Mouse (Mus musculus) midbrain, postnatal 0 days (tissue): Measurements from ENCODE around the gene Zfp446. TPM values are rescaled to one million over a fixed set of nuclear protein-coding genes. Genes with fewer than 3 reads are reported as not detected.

Experiments
- ATAC-seq: fragments of 200-750 bp; cut with Nextera tagmentation; 2 replicates; pipeline ENCODE4 v1.8.0; 2017; ENCODE audit warnings: moderate number of reproducible peaks, mild to moderate bottlenecking, moderate TSS enrichment, moderate library complexity; ENCODE audit not compliant: low FRiP score
- DNase-seq: peaks from one replicate; pipeline ENCODE4 v3.0.0-alpha.2; 2015; ENCODE audit warnings: low spot score
- H3K27ac ChIP-seq: fragments of 300-500 bp; sonication (generic); 2 replicates; pipeline ENCODE4 v1.5.1; 2014; ENCODE audit warnings: low read depth, mild to moderate bottlenecking, low read length, mixed read lengths
- H3K27me3 ChIP-seq: fragments of 300-500 bp; sonication (generic); 2 replicates; pipeline ENCODE4 v1.6.1; 2014; ENCODE audit warnings: low read length, control low read depth, mixed read lengths; ENCODE audit not compliant: insufficient read depth
- H3K36me3 ChIP-seq: fragments of 300-500 bp; sonication (generic); 2 replicates; pipeline ENCODE4 v1.6.1; 2014; ENCODE audit warnings: low read length, control low read depth, mixed read lengths; ENCODE audit not compliant: insufficient read depth
- H3K4me1 ChIP-seq: fragments of 300-500 bp; sonication (generic); 2 replicates; pipeline ENCODE4 v1.6.1; 2014; ENCODE audit warnings: mild to moderate bottlenecking, control low read depth, antibody characterized with exemption, low read length, mixed read lengths; ENCODE audit not compliant: insufficient read depth
- H3K4me2 ChIP-seq: fragments of 300-500 bp; sonication (generic); 2 replicates; pipeline ENCODE4 v1.6.1; 2014; ENCODE audit warnings: low read depth, mild to moderate bottlenecking, low read length, mixed read lengths; ENCODE audit not compliant: poor library complexity, severe bottlenecking
- H3K4me3 ChIP-seq: fragments of 300-500 bp; sonication (generic); 2 replicates; pipeline ENCODE4 v1.5.1; 2014; ENCODE audit warnings: low read depth, mild to moderate bottlenecking, low read length, moderate library complexity
- H3K9ac ChIP-seq: fragments of 300-500 bp; sonication (generic); replicated peaks from 2 replicates; pipeline ENCODE4 v1.6.1; 2014; ENCODE audit warnings: mild to moderate bottlenecking, low read length, moderate library complexity, mixed read lengths; ENCODE audit not compliant: poor library complexity, severe bottlenecking
- H3K9me3 ChIP-seq: fragments of 300-500 bp; sonication (generic); 2 replicates; pipeline ENCODE4 v1.6.1; 2016; ENCODE audit warnings: low read length, control low read depth
- CTCF ChIP-seq: IDR thresholded peaks from 2 replicates; pipeline ENCODE4 v1.5.1; 2016; ENCODE audit warnings: antibody characterized with exemption, mild to moderate bottlenecking
- WGBS: fragments of 180-500 bp; shearing (Covaris S2); extraction: QIAGEN DNeasy Blood & Tissue Kit; methylation state at CpG from one replicate; pipeline ENCODE4 v1.1.7; 2014; 5-methylcytosine and 5-hydroxymethylcytosine counted together
- polyA plus RNA-seq: library from polyadenylated mRNA; unstranded; fragments of >200 nt; fragmentation: Nextera tagmentation; extraction: Ambion mirVana; gene quantifications from 2 replicates; pipeline ENCODE4 v1.2.1, GENCODE M21; 2015
- total RNA-seq: library from RNA; depleted of rRNA; stranded (reverse); fragments of >200 nt; gene quantifications from 2 replicates; pipeline ENCODE4 v1.2.3, GENCODE M21; 2014

Zfp446 gene
- total and polyA plus RNA-seq, 2 experiments from 2014 or later = 8.9 to 11.9 TPM

GRCm38 (mm10) chr7:13023928-13024731 is 46.5 kb downstream of the Zfp446 start:
- H3K4me3 ChIP-seq = peak overlapping the region; percentile 85
- WGBS = under 1% methylated on average over 78 of the region's 95 CpGs

GRCm38 (mm10) chr7:13024805-13025204 is 47.2 kb downstream of the Zfp446 start:
- peak; percentile 53; the same call in 1 of the 2 replicates for TF ChIP-seq CTCF
- peak overlapping the region; percentile 96 for H3K4me2 ChIP-seq
- under 1% methylated on average over 38 of the region's 44 CpGs for WGBS
- H3K27ac ChIP-seq = peak overlapping the region; percentile 99
- ATAC-seq = peak; percentile 67
- peak; percentile 85 for DNase-seq
- H3K4me1 ChIP-seq = peaks cover 5% of the 10 kb centered on the region; the same call in 1 of the 2 replicates
- H3K4me3 ChIP-seq = peak overlapping the region; percentile 85
- H3K9ac ChIP-seq = peak overlapping the region; percentile 93
- H3K9me3 ChIP-seq = no peaks in the 10 kb centered on the region
- peaks cover 33% of the 10 kb centered on the region for H3K36me3 ChIP-seq
- no peaks in the 10 kb centered on the region for H3K27me3 ChIP-seq

More at GRCm38 (mm10) chr7:13023928-13024731, 46.5 kb downstream of the Zfp446 start:
- peak; percentile 28 for TF ChIP-seq CTCF
- DNase-seq (peak; percentile 97), ATAC-seq (peak; percentile 92)
- H3K4me2 ChIP-seq = peak overlapping the region; percentile 96
- H3K4me1 ChIP-seq = peaks cover 5% of the 10 kb centered on the region; the same call in 1 of the 2 replicates
- peaks cover 26% of the 10 kb centered on the region for H3K36me3 ChIP-seq
- peak overlapping the region; percentile 93 for H3K9ac ChIP-seq
- H3K27me3 ChIP-seq = no peaks in the 10 kb centered on the region
- no peaks in the 10 kb centered on the region for H3K9me3 ChIP-seq
- peak overlapping the region; percentile 99 for H3K27ac ChIP-seq

- Histone ChIP-seq H3K4me3 (peak overlapping the region; percentile 85), H3K27ac (peak overlapping the region; percentile 99), H3K4me1 (peaks cover 5% of the 10 kb centered on the region; the same call in 1 of the 2 replicates), H3K9ac (peak overlapping the region; percentile 93), H3K4me2 (peak overlapping the region; percentile 96), H3K9me3 (no peaks in the 10 kb centered on the region), H3K36me3 (peaks cover 41% of the 10 kb centered on the region), H3K27me3 (no peaks in the 10 kb centered on the region)
- ATAC-seq = no peak
- no peak for TF ChIP-seq CTCF
- DNase-seq = no peak
- WGBS = 33% methylated on average over 4 of the region's 4 CpGs
Observed at GRCm38 (mm10) chr7:13025511-13026112, 48.0 kb downstream of the Zfp446 start.

GRCm38 (mm10) chr7:13028986-13029385 is 51.3 kb downstream of the Zfp446 start:
- Histone ChIP-seq H3K27me3 (no peaks in the 10 kb centered on the region), H3K4me1 (peaks cover 11% of the 10 kb centered on the region), H3K27ac (no peak overlapping the region), H3K4me3 (no peak overlapping the region), H3K9ac (no peak overlapping the region), H3K4me2 (no peak overlapping the region), H3K36me3 (peaks cover 57% of the 10 kb centered on the region), H3K9me3 (no peaks in the 10 kb centered on the region)
- DNase-seq = no peak
- WGBS = 86% methylated on average over 4 of the region's 4 CpGs
- no peak for TF ChIP-seq CTCF
- no peak for ATAC-seq

GRCm38 (mm10) chr7:13031069-13031468 is 53.4 kb downstream of the Zfp446 start:
- H3K4me1 ChIP-seq = peaks cover 6% of the 10 kb centered on the region
- WGBS = 67% methylated on average over 5 of the region's 5 CpGs
- no peaks in the 10 kb centered on the region for H3K27me3 ChIP-seq
- peak; percentile 51 for DNase-seq
- peak; percentile 68 for TF ChIP-seq CTCF
- peaks cover 63% of the 10 kb centered on the region for H3K36me3 ChIP-seq
- H3K27ac ChIP-seq = no peak overlapping the region
- no peak overlapping the region for H3K4me2 ChIP-seq
- ATAC-seq = no peak
- no peak overlapping the region for H3K4me3 ChIP-seq
- H3K9ac ChIP-seq = no peak overlapping the region
- no peaks in the 10 kb centered on the region for H3K9me3 ChIP-seq

- Histone ChIP-seq H3K9ac (no peak overlapping the region), H3K36me3 (peaks cover 64% of the 10 kb centered on the region), H3K27ac (no peak overlapping the region), H3K27me3 (no peaks in the 10 kb centered on the region), H3K4me1 (peaks cover 6% of the 10 kb centered on the region), H3K4me3 (no peak overlapping the region), H3K4me2 (no peak overlapping the region), H3K9me3 (no peaks in the 10 kb centered on the region)
- WGBS = 78% methylated on average over 2 of the region's 2 CpGs
- DNase-seq (no peak), ATAC-seq (no peak)
- no peak for TF ChIP-seq CTCF
Observed at GRCm38 (mm10) chr7:13031983-13032382, 54.3 kb downstream of the Zfp446 start.
